Mouse (Mus musculus): ENCODE data around the gene Slc4a5.
"Not testable (repeated sequence)": the region's sequence is repeated elsewhere in the genome, so short reads cannot be mapped to it uniquely, and the experiment has no call there.

The Slc4a5 gene

DNA sequence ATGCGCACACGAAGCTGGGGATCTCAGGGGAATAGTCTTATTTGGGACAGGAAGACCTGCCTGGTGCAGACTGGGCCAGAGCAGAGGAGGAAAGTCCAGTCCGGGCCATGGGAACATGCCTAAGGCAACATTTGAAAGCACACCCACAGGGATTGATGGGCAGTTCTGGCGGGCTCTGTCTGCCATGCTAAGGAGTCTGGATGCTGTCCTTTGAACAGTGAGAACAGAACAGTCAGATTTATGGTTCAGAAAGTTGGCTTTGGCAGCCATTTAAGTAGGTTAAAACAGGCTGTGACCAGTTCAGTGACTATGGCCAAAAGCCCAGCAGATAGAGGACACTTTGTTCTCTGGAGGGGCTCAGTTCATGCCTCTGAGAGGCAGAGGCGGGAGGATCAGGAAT, 82.6 kb downstream of the Slc4a5 start:
- in situ Hi-C loops (cut with MseI, MboI), result no loop called here

DNA sequence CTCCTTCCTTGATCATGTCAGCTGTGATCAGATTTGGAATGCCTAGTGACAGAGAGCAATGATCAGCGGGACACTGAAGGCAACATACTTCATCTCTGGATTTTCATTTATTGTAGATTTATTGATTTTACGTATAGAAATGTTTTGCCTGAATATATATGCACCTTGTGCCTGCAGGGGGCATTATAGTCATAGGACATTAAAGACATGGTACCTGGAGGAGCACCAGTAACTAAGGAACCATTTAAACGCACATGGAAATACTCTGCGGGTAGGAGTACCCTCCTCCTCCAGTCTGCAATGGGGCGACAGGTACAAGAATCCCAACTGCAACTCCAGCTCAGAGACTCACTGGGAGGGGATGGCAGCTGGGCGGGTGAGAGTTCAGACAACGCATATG, 89.4 kb downstream of the Slc4a5 start:
- in situ Hi-C loops (cut with MseI, MboI), result no loop called here

- in situ Hi-C loops (cut with MseI, MboI), result no loop called here
Measured at GRCm38 (mm10) chr6:83311206-83311605, 91.6 kb downstream of the Slc4a5 start.

GRCm38 (mm10) chr6:83312021-83312420, 92.4 kb downstream of the Slc4a5 start:
- in situ Hi-C loops (cut with MseI, MboI), result no loop called here

- in situ Hi-C loops (cut with MseI, MboI), result no loop called here
Measured at GRCm38 (mm10) chr6:83312514-83312913, 92.9 kb downstream of the Slc4a5 start.

DNA sequence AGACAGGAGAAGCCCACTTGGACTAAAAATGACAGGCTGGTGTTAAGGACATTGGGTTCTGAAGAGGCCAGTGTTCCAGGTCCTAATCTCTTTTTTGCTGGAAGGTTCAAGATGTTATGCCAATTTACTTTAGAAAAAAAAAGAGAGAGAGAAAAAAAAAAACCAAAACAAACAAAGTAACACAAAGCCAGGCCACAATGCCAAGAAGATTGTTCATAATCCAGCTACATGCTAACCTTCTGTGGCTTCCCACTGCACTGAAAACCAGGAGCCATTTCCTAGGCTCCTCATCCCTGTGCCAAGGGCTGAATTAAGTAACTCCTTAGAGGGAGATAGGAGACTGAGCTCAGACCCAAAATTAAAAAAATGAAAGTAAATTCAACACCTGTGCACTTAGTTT, 95.7 kb downstream of the Slc4a5 start:
- in situ Hi-C loops (cut with MseI, MboI), result no loop called here

GRCm38 (mm10) chr6:83316022-83316421, 96.4 kb downstream of the Slc4a5 start:
- in situ Hi-C loops (cut with MseI, MboI), result no loop called here

DNA sequence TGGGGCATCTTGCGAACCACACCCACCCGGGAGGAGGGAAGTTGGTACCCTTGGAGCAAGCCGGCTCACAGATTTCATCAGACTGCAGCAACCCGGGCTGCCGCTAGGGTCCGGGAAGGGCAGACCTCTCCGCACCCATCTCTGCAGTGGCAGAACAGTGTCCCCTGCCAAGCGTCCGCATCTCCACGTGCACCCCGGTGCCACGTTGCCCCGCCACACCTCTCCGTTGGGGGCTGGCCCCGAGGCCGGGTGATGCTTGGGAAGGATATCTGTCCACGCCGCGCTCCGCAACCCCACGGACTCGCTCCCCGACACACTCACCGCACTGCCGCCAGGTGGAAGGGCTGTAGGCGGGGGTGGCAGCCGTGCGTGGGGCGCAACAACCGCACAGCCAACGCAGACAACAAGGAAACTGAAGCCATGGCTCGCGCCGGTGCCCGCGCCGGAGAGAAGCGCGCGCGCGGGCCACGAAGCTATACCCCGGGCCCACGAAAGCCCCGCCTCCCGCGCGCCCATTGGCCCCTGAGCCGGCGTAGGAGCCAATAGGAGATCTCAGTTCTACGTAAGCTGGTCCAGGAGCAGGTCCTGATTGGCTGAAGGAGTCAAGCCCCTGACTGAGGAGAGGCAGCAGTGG, 97.6 kb downstream of the Slc4a5 start:
- in situ Hi-C loops (cut with MseI, MboI), result no loop called here

DNA sequence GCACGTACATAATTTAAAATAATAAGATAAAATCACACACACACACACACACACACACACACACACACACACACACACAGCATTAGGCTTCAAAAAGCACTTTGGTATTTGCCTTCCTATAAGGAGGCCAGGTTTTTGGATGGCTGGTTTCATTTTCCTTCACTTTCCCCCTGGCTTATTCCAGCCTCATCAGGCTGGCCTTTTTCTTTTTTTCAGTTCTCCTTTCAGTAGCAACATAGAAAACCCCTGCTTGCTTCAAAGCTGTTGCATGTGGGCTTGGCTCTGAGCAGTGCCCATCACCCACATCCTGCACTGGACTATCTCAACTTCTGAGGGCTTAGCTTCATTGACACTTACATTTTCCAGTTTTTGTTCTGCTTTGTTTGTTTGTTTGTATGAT, 102.3 kb downstream of the Slc4a5 start:
- in situ Hi-C loops (cut with MseI, MboI), result no loop called here

- in situ Hi-C loops (cut with MseI, MboI), result no loop called here
Measured at GRCm38 (mm10) chr6:83322794-83323193, 103.2 kb downstream of the Slc4a5 start.

- in situ Hi-C loops (cut with MseI, MboI), result no loop called here
Measured at GRCm38 (mm10) chr6:83323652-83324419, 104.2 kb downstream of the Slc4a5 start.

DNA sequence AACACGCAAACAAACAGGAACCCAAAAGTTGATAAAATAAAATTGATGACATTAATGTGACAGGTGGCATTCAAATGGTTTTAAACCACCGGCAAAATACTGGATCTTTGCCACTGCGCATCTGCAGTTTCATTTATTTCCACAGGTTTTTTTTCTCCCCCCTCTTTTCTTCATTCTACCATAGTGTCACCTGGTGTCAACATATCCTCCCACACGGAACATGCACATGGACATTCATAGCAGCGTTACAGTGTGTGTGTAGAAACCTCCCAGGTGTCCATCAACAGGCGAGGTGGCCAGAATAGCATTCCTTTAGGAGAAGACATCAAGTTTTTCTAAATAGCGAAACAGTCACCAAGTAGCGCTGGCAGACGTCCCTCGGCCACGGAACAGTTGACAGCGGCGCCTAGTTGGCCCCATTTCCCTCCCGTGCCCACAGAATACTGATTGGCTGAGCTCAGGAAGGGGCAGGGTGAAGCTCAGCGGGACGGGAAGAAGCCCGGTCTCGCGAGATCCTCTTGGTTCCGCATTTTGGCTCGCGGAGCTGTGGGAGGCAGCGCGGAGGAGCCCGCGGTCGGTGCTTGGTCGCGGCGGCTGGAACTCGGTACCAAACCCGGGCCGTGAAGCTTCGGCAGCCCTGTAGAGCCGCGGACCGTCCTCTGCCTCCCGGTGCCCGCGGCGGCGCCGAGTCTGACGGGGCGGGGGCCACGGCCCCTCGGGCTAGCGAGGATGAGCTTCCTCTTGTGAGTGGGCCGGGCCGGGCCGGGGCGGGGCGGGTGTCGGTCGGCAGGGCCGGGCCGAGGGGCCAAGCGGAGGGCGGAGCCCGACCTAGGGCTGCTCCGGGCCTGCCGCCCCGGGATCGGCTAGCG, 106.1 kb downstream of the Slc4a5 start, which contains the start of the genes Mthfd2 and Mob1a:
TSS of gene Mthfd2 (minus strand) at position 384 of the 869 bp plus-strand sequence.
TSS of gene Mob1a (plus strand) at position 492 of the 869 bp plus-strand sequence.
- in situ Hi-C loops (cut with MseI, MboI), result no loop called here

DNA sequence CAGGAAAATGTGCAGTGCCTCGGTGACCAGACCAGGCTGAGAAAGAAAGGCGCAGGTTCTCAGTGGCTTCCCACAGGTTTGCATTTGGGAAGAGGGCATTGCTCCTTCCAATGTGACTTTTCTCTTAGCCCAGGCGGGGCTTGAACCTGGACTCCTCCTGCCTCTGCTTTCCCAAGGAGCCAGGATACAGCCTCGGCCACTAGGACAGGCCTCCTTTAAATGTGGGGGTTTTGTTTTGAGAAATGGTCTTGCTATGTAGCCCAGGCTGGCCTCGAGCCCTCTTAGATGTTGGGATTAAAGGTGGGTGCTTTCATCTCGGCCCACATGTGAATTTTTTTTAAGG, 106.7 kb downstream of the Slc4a5 start:
- in situ Hi-C loops (cut with MseI, MboI), result no loop called here

DNA sequence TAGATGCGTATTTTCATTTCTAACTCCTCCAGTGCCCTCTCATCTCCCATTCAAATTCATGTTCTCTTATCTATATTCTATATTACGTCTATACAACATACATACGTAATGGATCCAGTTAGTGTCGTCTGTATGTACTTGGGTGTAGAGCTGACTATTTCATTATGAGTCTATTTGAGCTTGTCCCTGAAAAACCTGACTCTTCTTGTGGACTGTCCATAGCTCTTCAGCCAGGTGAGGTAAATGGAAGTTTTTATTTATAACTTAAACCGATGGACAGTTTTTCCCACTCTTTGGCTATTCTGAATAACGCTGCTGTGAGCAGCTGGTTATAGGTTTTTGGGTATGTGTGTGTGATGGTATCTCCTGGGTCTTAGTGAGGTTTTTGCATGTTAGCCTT, 107.1 kb downstream of the Slc4a5 start:
- in situ Hi-C loops (cut with MseI, MboI), result no loop called here

DNA sequence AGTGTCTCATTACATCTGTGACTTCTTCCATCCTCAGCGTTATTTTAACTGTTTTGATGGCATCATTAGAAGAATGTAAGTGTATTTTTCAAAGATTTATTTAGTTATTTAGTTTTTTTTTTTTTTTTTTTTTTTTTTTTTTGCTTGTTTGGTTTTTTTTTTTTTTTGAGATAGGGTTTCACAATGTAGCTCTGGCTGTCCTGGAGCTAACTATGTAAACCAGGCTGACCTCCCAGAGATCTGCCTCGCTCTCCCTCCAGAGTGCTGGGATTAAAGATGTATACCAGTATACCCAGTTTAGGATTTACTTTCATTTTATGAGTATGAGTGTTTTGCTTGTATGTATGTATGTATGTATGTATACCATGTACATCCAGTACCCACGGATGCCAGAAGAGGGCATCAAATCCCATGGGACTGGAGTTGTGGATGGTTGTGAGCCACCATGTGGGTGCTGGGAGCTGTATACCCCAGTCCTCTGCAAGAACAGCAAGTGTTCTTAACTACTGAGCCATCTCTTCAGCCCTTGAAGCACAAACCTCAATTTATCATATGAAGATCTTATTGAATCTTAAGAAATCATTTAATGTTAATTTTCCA, 108.1 kb downstream of the Slc4a5 start:
- in situ Hi-C loops (cut with MseI, MboI), result no loop called here

DNA sequence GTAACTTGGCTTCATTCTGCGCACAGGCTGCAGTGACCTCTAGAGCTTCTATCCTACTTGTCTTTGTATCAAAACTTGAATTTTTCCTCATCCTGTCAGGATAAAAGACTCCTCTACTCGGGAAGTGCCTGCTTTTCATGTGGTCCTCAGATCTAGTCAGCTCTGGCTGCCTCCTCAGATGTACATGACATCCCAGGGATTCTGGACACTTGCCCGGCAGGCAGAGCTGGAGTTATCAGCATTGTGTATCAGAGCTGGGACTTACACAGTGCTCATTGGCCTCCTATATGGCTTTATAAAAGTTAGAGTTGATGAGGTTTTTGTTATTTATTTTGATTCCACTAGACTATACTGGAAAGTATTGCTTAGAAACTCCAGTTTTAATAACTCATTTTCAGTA, 121.8 kb downstream of the Slc4a5 start:
- in situ Hi-C loops (cut with MseI, MboI), result no loop called here

GRCm38 (mm10) chr6:83342957-83343356, 123.3 kb downstream of the Slc4a5 start:
- in situ Hi-C loops (cut with MseI, MboI), result no loop called here

DNA sequence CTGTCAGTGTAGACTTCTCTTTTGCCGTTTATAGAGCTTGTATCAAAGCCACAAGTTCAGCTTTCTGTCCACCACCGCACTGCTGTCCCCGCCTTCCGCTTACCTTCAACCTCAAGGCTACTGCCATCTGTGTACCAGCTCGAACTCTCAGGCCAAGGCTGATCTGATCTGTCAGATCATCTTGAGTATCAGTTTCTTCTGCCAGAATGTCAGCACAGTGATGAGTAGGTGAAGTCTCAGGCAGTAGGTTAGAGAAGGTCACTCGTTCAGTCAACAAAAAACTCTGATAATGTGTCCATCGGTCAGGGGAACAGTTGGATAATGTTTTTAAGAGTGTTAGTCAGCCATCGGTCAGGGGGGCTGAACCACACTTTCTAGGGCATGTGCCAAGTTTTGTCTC, 125.7 kb downstream of the Slc4a5 start:
- in situ Hi-C loops (cut with MseI, MboI), result not testable (repeated sequence)

DNA sequence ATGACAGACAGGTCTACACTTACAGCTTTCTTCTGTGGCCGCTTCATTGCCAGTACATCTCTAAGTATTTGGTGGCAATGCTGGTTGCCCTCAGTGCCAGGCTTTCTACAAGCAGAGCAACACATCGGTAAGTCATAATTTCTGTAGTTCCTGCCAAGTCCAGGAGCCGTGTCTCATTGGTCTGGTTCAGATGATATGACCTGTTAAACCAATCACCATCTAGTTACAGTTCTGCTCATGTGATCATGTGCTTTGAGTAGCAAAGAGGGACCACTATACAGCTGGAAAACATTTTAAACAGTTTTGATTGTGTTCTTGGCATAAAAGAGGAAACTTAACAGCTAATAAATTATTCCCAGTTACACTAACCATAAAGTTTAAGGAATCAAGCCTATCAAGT, 128.3 kb downstream of the Slc4a5 start:
- in situ Hi-C loops (cut with MseI, MboI), result no loop called here

- in situ Hi-C loops (cut with MseI, MboI), result no loop called here
Measured at GRCm38 (mm10) chr6:83348873-83349272, 129.2 kb downstream of the Slc4a5 start, which contains the start of gene Bola3. Bola3 (plus strand) TSS chr6:83349147.

DNA sequence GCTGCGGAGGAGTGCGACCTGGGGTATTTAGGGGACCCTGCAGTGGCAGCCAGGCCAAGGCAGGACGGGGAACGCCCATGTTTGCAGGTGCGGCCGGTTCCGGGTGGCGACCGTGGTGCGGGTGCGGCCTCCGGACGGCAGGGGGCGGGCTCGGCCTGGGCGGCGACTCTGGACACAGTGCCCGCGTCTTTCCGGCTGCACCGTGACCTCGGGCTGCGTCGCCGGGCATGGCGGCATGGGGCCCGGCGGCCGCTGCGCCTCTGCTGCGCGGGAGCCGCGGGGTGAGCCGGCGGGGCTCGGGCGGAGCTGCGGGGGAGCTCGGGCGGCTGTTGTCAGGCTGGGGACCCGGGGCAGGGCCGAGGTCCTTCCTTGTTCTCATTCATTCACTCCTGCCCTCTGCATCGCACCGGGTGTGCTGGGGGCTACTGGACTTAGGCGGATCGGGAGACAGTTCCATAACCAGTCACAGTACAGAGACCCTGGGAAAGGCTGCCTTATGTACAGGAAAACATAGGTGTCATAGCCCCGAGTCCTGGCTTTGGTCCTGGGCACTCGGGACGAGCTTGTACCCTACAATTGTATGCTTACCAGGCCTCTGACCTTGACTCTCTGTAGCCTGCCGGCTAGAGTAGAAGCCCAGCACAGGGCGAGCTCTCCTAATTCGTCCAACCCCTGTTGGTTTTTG, 129.8 kb downstream of the Slc4a5 start:
- in situ Hi-C loops (cut with MseI, MboI), result no loop called here

Measured in mouse trophoblast stem cell (cell line).